Mouse (Mus musculus) thymus, adult 2 months (tissue): Measurements from ENCODE around the gene Kdm6b. TPM values are rescaled to one million over a fixed set of nuclear protein-coding genes. Genes with fewer than 3 reads are reported as not detected.

Source experiments
- DNase-seq: peaks from one replicate; pipeline ENCODE4 v3.0.0; 2021
- H3K27ac ChIP-seq: fragments of 200-500 bp; 2 replicates; pipeline ENCODE4 v1.5.1; 2012; ENCODE audit warnings: low read length, control low read depth; ENCODE audit not compliant: control insufficient read depth, insufficient read depth
- H3K27me3 ChIP-seq: fragments of 200-500 bp; 2 replicates; pipeline ENCODE4 v1.6.1; 2012; ENCODE audit warnings: mild to moderate bottlenecking, low read length, moderate library complexity, mixed read lengths; ENCODE audit not compliant: control insufficient read depth, insufficient read depth
- H3K36me3 ChIP-seq: fragments of 200-500 bp; 2 replicates; pipeline ENCODE4 v1.6.1; 2012; ENCODE audit warnings: mild to moderate bottlenecking, low read length, moderate library complexity; ENCODE audit not compliant: control insufficient read depth, insufficient read depth
- H3K4me1 ChIP-seq: fragments of 200-500 bp; replicated peaks from 2 replicates; pipeline ENCODE4 v1.6.1; 2012; ENCODE audit warnings: low read length; ENCODE audit not compliant: control insufficient read depth, insufficient read depth
- H3K4me3 ChIP-seq: fragments of 200-500 bp; 2 replicates; pipeline ENCODE4 v1.5.1; 2012; ENCODE audit warnings: mild to moderate bottlenecking, low read length, control low read depth, moderate library complexity; ENCODE audit not compliant: control insufficient read depth, insufficient read depth
- CTCF ChIP-seq: fragments of 200-500 bp; IDR thresholded peaks from 2 replicates; pipeline ENCODE4 v1.5.1; 2012; ENCODE audit warnings: mild to moderate bottlenecking, control low read depth, low read length, moderate library complexity, borderline replicate concordance; ENCODE audit not compliant: control insufficient read depth, poor library complexity, insufficient read depth; ENCODE audit errors: extremely low read depth
- POLR2A ChIP-seq: fragments of 200-500 bp; IDR thresholded peaks from 2 replicates; pipeline ENCODE4 v1.6.1; 2012; ENCODE audit warnings: mild to moderate bottlenecking, low read length, control low read depth, moderate library complexity; ENCODE audit not compliant: control insufficient read depth, poor library complexity, insufficient read depth; ENCODE audit errors: extremely low read depth
- WGBS: fragments of 180-500 bp; shearing (Covaris S2); methylation state at CpG from one replicate; pipeline ENCODE4 v1.1.7; 2018; 5-methylcytosine and 5-hydroxymethylcytosine counted together
- polyA plus RNA-seq: library from polyadenylated mRNA; depleted of rRNA; stranded (reverse); fragments of >200 nt; gene quantifications from 2 replicates; pipeline ENCODE4 v1.2.3, GENCODE M21; 2012

Kdm6b gene
- polyA plus RNA-seq, 1 experiment = 61.0 TPM

- no peak for TF ChIP-seq CTCF
- TF ChIP-seq POLR2A = 0 out of 2 replicates have a peak, but pooled peaks have one; percentile 48
- H3K4me3 ChIP-seq = peak overlapping the region; percentile 90
- DNase-seq = peak; percentile 92
- H3K4me1 ChIP-seq = peaks cover 44% of the 10 kb centered on the region
- peaks cover 18% of the 10 kb centered on the region for H3K36me3 ChIP-seq
- peak overlapping the region; percentile 98 for H3K27ac ChIP-seq
- under 1% methylated on average over 26 of the region's 26 CpGs for WGBS
- no peaks in the 10 kb centered on the region for H3K27me3 ChIP-seq
Observed at GRCm38 (mm10) chr11:69411073-69411535, 2.4 kb downstream of the Kdm6b start.

- 1% methylated on average over 41 of the region's 41 CpGs for WGBS
- peak overlapping the region; percentile 90 for H3K4me3 ChIP-seq
- H3K27ac ChIP-seq = peak overlapping the region; percentile 98
- TF ChIP-seq POLR2A (no peak; the same call in 1 of the 2 replicates), CTCF (0 out of 2 replicates have a peak, but pooled peaks have one; percentile 7)
- peaks cover 44% of the 10 kb centered on the region for H3K4me1 ChIP-seq
- H3K36me3 ChIP-seq = peaks cover 24% of the 10 kb centered on the region
- peak; percentile 74 for DNase-seq
- H3K27me3 ChIP-seq = no peaks in the 10 kb centered on the region
Observed at GRCm38 (mm10) chr11:69410310-69411072, 3.0 kb downstream of the Kdm6b start.

- Histone ChIP-seq H3K27me3 (no peaks in the 10 kb centered on the region), H3K4me3 (peak overlapping the region; percentile 90), H3K36me3 (peaks cover 29% of the 10 kb centered on the region), H3K27ac (peak overlapping the region; percentile 98), H3K4me1 (peaks cover 41% of the 10 kb centered on the region)
- DNase-seq = no peak
- TF ChIP-seq CTCF (no peak), POLR2A (no peak)
- WGBS = under 1% methylated on average over 18 of the region's 18 CpGs
Observed at GRCm38 (mm10) chr11:69410045-69410309, 3.5 kb downstream of the Kdm6b start.

GRCm38 (mm10) chr11:69409378-69410044 is 4.0 kb downstream of the Kdm6b start:
- WGBS = under 1% methylated on average over 45 of the region's 46 CpGs
- peak; percentile 76 for TF ChIP-seq POLR2A
- 0 out of 2 replicates have a peak, but pooled peaks have one; percentile 25 for TF ChIP-seq CTCF
- H3K27ac ChIP-seq = peak overlapping the region; percentile 98
- H3K4me1 ChIP-seq = peaks cover 37% of the 10 kb centered on the region
- peak overlapping the region; percentile 90 for H3K4me3 ChIP-seq
- H3K36me3 ChIP-seq = peaks cover 34% of the 10 kb centered on the region
- no peaks in the 10 kb centered on the region for H3K27me3 ChIP-seq
- DNase-seq = peak; percentile 92

- Histone ChIP-seq H3K27me3 (no peaks in the 10 kb centered on the region), H3K4me3 (peak overlapping the region; percentile 90), H3K36me3 (peaks cover 41% of the 10 kb centered on the region), H3K27ac (peak overlapping the region; percentile 62), H3K4me1 (peaks cover 30% of the 10 kb centered on the region)
- WGBS = under 1% methylated on average over 33 of the region's 33 CpGs
- DNase-seq = peak; percentile 75
- no peak for TF ChIP-seq POLR2A
- peak; percentile 6; the same call in 1 of the 2 replicates for TF ChIP-seq CTCF
Observed at GRCm38 (mm10) chr11:69408541-69409377, 4.7 kb downstream of the Kdm6b start.

- TF ChIP-seq POLR2A (no peak), CTCF (no peak)
- Histone ChIP-seq H3K27ac (no peak overlapping the region), H3K4me1 (peaks cover 19% of the 10 kb centered on the region), H3K27me3 (no peaks in the 10 kb centered on the region), H3K4me3 (no peak overlapping the region), H3K36me3 (peaks cover 49% of the 10 kb centered on the region)
- DNase-seq = no peak
- WGBS = 89% methylated on average over 4 of the region's 4 CpGs
Observed at GRCm38 (mm10) chr11:69407724-69408004, 5.8 kb downstream of the Kdm6b start.
